Mouse (Mus musculus): ENCODE results near the gene Cacna2d3. TPM values are rescaled to one million over a fixed set of nuclear protein-coding genes. Genes with fewer than 3 reads are reported as not detected.

The Cacna2d3 gene
- polyA plus RNA-seq, 1 experiment from 2014 or later, result 0.99 TPM

DNA sequence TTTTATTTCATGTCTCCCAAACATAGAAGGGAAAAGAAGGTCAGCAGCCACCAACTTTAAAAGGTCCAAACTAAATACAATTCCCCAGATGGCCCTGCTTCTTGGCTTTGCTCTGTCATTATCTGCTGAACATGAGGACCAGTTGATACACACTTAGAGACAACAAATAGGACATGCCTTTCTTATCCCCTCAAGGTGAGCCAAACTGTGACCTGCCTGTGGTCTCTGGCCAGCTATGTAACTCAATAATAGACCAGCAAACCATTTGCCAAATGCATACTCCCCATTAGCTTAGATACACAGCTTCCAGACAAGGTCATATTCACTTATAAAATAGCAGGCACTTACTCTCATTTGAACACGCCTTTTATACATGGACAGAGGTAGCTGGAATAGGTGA lies 680.2 kb downstream of the Cacna2d3 start:
- H3K27me3 ChIP-seq (replicated peaks; ENCODE audit: control insufficient read depth, insufficient read depth, low read length), result no peaks in the 10 kb centered on the region
- H3K27ac ChIP-seq (ENCODE audit: low read depth, low read length), result no peak overlapping the region
- H3K9ac ChIP-seq (ENCODE audit: low read depth, low read length), result no peak overlapping the region
- no peaks in the 10 kb centered on the region for H3K4me1 ChIP-seq (replicated peaks; ENCODE audit: control insufficient read depth, insufficient read depth, low read length)
- no peak overlapping the region for H3K4me2 ChIP-seq (replicated peaks; ENCODE audit: low read depth)
- WGBS, result 74% methylated on average over 1 of the region's 1 CpGs
- ATAC-seq, result no peak
- TF ChIP-seq CTCF (IDR thresholded peaks at IDR 0.05; ENCODE audit: low read depth), result no peak
- no peaks in the 10 kb centered on the region for H3K9me3 ChIP-seq (ENCODE audit: control insufficient read depth)
- no peak overlapping the region for H3K4me3 ChIP-seq (ENCODE audit: low read depth, low read length)
- no peaks in the 10 kb centered on the region for H3K36me3 ChIP-seq (ENCODE audit: control insufficient read depth, insufficient read depth)

DNA sequence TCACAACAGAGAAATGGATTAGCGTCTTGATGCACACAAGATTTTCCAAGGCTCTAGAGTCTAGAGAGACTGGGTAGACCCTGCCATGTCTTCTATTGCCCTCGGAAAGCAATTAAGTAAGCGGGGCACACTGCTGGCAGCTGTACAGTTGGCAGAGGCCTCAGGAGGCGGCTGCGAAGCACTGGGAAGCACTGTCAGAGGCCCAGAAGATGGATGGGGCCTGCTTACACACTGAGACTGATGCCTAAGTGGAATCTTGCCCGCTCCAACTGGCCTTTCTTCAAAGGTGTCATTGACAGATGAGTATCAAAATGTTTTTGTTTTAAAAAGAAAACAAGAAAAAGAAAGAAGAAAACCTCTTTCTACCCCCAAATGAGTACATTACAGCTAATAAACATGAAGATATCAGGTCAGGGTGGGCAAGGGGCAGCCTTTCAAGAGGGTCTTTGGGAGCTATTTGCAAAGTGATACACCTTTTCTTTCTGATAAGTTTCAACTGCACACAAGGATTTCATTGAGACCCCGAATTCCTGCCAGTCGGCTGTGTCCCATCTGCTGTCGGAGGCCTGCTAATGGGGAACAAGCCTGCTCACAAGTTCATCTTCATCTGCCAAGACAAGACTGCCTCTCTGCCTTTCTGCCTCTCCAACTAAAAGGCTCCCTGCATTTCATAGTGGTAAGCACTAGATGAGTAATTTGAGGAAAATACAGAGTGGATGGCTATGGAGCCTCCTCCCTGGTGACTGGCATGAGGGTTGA lies 680.9 kb downstream of the Cacna2d3 start:
- no peak for ATAC-seq
- Histone ChIP-seq H3K4me2 (replicated peaks; ENCODE audit: low read depth) (no peak overlapping the region), H3K36me3 (ENCODE audit: control insufficient read depth, insufficient read depth) (no peaks in the 10 kb centered on the region), H3K27ac (ENCODE audit: low read depth, low read length) (no peak overlapping the region), H3K9me3 (ENCODE audit: control insufficient read depth) (no peaks in the 10 kb centered on the region), H3K4me3 (ENCODE audit: low read depth, low read length) (no peak overlapping the region), H3K27me3 (replicated peaks; ENCODE audit: control insufficient read depth, insufficient read depth, low read length) (no peaks in the 10 kb centered on the region), H3K9ac (ENCODE audit: low read depth, low read length) (no peak overlapping the region), H3K4me1 (replicated peaks; ENCODE audit: control insufficient read depth, insufficient read depth, low read length) (no peaks in the 10 kb centered on the region)
- 67% methylated on average over 9 of the region's 9 CpGs for WGBS
- TF ChIP-seq CTCF (IDR thresholded peaks at IDR 0.05; ENCODE audit: low read depth), result no peak

DNA sequence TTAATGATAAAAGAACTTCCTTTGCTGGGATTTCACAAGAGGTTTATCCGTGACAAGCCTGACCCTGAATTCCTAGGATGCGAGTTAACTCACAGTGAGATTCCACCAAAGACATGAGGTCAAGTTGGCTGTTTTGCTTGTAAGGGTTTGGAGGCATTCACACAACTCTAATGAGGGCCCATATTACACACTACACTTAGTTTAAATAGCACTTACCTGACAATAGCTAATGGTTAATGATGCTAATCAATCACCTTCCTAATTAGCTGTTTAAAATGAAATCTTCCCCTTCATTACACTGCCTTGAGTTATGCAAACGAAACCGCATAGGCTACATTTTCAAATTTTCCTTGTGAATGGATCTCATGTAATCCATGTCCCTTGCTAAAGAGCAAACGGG lies 683.4 kb downstream of the Cacna2d3 start:
- no peaks in the 10 kb centered on the region for H3K4me1 ChIP-seq (replicated peaks; ENCODE audit: control insufficient read depth, insufficient read depth, low read length)
- no peaks in the 10 kb centered on the region for H3K36me3 ChIP-seq (ENCODE audit: control insufficient read depth, insufficient read depth)
- no peak for TF ChIP-seq CTCF (IDR thresholded peaks at IDR 0.05; ENCODE audit: low read depth)
- no peaks in the 10 kb centered on the region for H3K27me3 ChIP-seq (replicated peaks; ENCODE audit: control insufficient read depth, insufficient read depth, low read length)
- H3K4me2 ChIP-seq (replicated peaks; ENCODE audit: low read depth), result no peak overlapping the region
- no peaks in the 10 kb centered on the region for H3K9me3 ChIP-seq (ENCODE audit: control insufficient read depth)
- no peak overlapping the region for H3K4me3 ChIP-seq (ENCODE audit: low read depth, low read length)
- H3K9ac ChIP-seq (ENCODE audit: low read depth, low read length), result no peak overlapping the region
- no peak overlapping the region for H3K27ac ChIP-seq (ENCODE audit: low read depth, low read length)
- WGBS, result 81% methylated on average over 5 of the region's 5 CpGs
- ATAC-seq, result no peak

DNA sequence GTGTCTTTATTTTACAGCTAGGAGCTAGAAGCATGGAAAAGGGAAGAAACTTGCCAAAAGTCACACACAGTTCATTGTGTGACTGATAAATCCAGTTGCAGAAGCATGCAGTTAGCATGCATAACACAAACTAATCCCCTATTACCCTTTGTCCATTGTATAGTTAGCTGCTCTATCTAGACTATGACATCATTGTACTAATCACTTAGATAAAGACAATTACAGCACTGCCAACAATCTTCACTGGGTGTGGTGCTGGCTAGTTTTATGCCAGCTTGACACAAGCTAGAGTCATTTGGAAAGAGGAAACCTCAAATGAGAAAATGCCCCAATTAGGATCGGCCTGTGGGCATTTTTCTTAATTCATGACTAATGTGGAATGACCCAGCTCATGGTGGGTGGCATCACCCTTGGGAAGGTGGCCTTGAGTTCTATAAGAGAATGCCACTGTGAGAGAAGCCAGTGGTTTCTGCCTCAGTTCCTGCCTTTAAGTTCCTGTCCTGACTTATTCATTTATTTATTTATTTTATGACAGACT lies 689.7 kb downstream of the Cacna2d3 start:
- Histone ChIP-seq H3K4me3 (ENCODE audit: low read depth, low read length) (no peak overlapping the region), H3K36me3 (ENCODE audit: control insufficient read depth, insufficient read depth) (no peaks in the 10 kb centered on the region), H3K9ac (ENCODE audit: low read depth, low read length) (no peak overlapping the region), H3K4me1 (replicated peaks; ENCODE audit: control insufficient read depth, insufficient read depth, low read length) (no peaks in the 10 kb centered on the region), H3K27me3 (replicated peaks; ENCODE audit: control insufficient read depth, insufficient read depth, low read length) (no peaks in the 10 kb centered on the region), H3K9me3 (ENCODE audit: control insufficient read depth) (no peaks in the 10 kb centered on the region), H3K27ac (ENCODE audit: low read depth, low read length) (no peak overlapping the region), H3K4me2 (replicated peaks; ENCODE audit: low read depth) (no peak overlapping the region)
- 70% methylated on average over 1 of the region's 1 CpGs for WGBS
- no peak for ATAC-seq
- no peak for TF ChIP-seq CTCF (IDR thresholded peaks at IDR 0.05; ENCODE audit: low read depth)

DNA sequence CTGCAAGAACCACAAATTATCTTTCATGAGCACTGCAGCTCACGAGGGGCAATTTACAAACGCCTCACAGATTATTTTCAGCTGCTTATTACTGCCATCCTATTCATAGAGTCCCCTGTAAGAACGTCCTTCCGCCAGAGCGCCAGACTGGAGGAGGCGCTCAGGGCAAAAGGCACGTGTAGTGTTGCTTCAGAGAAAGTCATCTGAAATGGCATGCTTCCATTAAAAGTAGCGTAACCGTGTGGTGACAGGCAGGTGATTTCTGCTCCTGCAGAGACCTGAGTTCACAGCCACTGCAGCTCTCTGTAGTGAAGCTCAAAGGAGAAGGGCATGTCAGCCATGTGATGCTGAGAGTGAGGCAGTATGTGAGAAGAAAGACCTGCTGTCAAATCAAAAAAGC lies 691.1 kb downstream of the Cacna2d3 start:
- Histone ChIP-seq H3K4me3 (ENCODE audit: low read depth, low read length) (no peak overlapping the region), H3K27me3 (replicated peaks; ENCODE audit: control insufficient read depth, insufficient read depth, low read length) (no peaks in the 10 kb centered on the region), H3K9ac (ENCODE audit: low read depth, low read length) (no peak overlapping the region), H3K36me3 (ENCODE audit: control insufficient read depth, insufficient read depth) (no peaks in the 10 kb centered on the region), H3K4me1 (replicated peaks; ENCODE audit: control insufficient read depth, insufficient read depth, low read length) (no peaks in the 10 kb centered on the region), H3K4me2 (replicated peaks; ENCODE audit: low read depth) (no peak overlapping the region), H3K27ac (ENCODE audit: low read depth, low read length) (no peak overlapping the region), H3K9me3 (ENCODE audit: control insufficient read depth) (no peaks in the 10 kb centered on the region)
- no peak for TF ChIP-seq CTCF (IDR thresholded peaks at IDR 0.05; ENCODE audit: low read depth)
- no peak for ATAC-seq
- 73% methylated on average over 9 of the region's 9 CpGs for WGBS

DNA sequence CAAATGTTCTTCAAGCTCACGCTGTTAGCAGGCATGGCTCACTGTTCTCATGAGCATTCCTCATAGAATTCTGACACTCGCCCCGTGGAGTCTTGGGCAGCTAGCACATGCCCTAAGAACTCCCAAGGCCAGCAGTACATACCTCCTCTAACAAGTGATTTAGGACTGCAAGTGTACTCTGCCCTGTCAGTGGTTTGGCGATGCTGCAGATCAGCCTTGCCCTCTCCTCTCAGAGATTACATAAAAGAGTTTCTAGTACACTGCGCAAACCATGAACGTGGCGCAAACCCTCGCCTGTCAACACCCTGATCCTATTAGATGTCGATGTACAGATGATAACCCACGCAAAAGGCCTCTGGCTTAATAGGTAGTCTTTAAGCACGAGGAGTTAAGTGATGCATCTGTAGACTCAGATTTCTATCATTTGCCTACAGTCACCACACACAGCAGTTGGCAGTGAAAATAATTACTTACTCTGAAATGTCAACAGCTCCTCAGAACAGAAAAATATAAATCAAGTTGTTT lies 691.7 kb downstream of the Cacna2d3 start:
- no peak overlapping the region for H3K9ac ChIP-seq (ENCODE audit: low read depth, low read length)
- WGBS, result 77% methylated on average over 11 of the region's 11 CpGs

More for the DNA sequence above, 691.7 kb downstream of the Cacna2d3 start:
- no peak for ATAC-seq
- Histone ChIP-seq H3K9me3 (ENCODE audit: control insufficient read depth) (no peaks in the 10 kb centered on the region), H3K4me3 (ENCODE audit: low read depth, low read length) (no peak overlapping the region), H3K4me2 (replicated peaks; ENCODE audit: low read depth) (no peak overlapping the region), H3K4me1 (replicated peaks; ENCODE audit: control insufficient read depth, insufficient read depth, low read length) (no peaks in the 10 kb centered on the region), H3K27me3 (replicated peaks; ENCODE audit: control insufficient read depth, insufficient read depth, low read length) (no peaks in the 10 kb centered on the region), H3K36me3 (ENCODE audit: control insufficient read depth, insufficient read depth) (no peaks in the 10 kb centered on the region), H3K27ac (ENCODE audit: low read depth, low read length) (no peak overlapping the region)
- TF ChIP-seq CTCF (IDR thresholded peaks at IDR 0.05; ENCODE audit: low read depth), result no peak
